Mouse (Mus musculus) liver, adult 2 months (tissue): ENCODE measurements around the gene Mrpl34.

Experiments
- CTCF ChIP-seq: fragments of 200-500 bp; IDR thresholded peaks from 2 replicates; pipeline ENCODE4 v1.5.1; 2011; ENCODE audit warnings: low read depth, low read length, control low read depth
- POLR2A ChIP-seq: fragments of 200-500 bp; IDR thresholded peaks from 2 replicates; pipeline ENCODE4 v1.6.1; 2011; ENCODE audit warnings: low read length, control low read depth; ENCODE audit not compliant: insufficient read depth; ENCODE audit errors: extremely low read depth

- TF ChIP-seq POLR2A, result no peak
- no peak for TF ChIP-seq CTCF
Observed at GRCm38 (mm10) chr8:71486136-71486529, 21.4 kb downstream of the Mrpl34 start.
